Mouse (Mus musculus): ENCODE results near the gene Gm11020. TPM values are rescaled to one million over a fixed set of nuclear protein-coding genes. Genes with fewer than 3 reads are reported as not detected.

The Gm11020 gene
- total and polyA plus RNA-seq, 3 experiments = not detected

GRCm38 (mm10) chr8:104340233-104341105 lies 19.1 kb downstream of the Gm11020 start (continued):
- no peak; the same call in 1 of the 2 replicates for TF ChIP-seq KAT2A (conservative IDR thresholded peaks at IDR 0.05; ENCODE audit: low read depth, low read length)
- TF ChIP-seq MYC (IDR thresholded peaks at IDR 0.05; ENCODE audit: low read depth, low read length) = peak; percentile 40; the same call in 1 of the 2 replicates
- TF ChIP-seq E2F4 (IDR thresholded peaks at IDR 0.05; ENCODE audit: borderline replicate concordance, low read depth, low read length) = no peak
- peak; percentile 28 for TF ChIP-seq SMC3 (IDR thresholded peaks at IDR 0.05; ENCODE audit: low read depth, low read length)
- peak; percentile 43 for TF ChIP-seq ELF1 (IDR thresholded peaks at IDR 0.05; ENCODE audit: low read depth, low read length)
- TF ChIP-seq BHLHE40 (IDR thresholded peaks at IDR 0.05; ENCODE audit: borderline replicate concordance, low read depth, low read length) = no peak
- no peak for TF ChIP-seq MAZ (IDR thresholded peaks at IDR 0.05; ENCODE audit: low read depth, low read length)
- no peak for TF ChIP-seq TBP (IDR thresholded peaks at IDR 0.05; ENCODE audit: low read depth, low read length)
- TF ChIP-seq EP300 (IDR thresholded peaks at IDR 0.05; ENCODE audit: low read depth in 1 of 2, low read length in 2 of 2) = no peak; a peak in 1 of 4 replicates
- TF ChIP-seq POLR2A (IDR thresholded peaks at IDR 0.05; ENCODE audit: control insufficient read depth in 1 of 2, insufficient read depth in 1 of 2, low read depth in 1 of 2, low read length in 2 of 2, poor library complexity in 1 of 2) = peak; percentile 60 to 69; a peak in 2 of 4 replicates
- TF ChIP-seq MYB (IDR thresholded peaks at IDR 0.05; ENCODE audit: low read depth, low read length) = no peak
- TF ChIP-seq MAFK (IDR thresholded peaks at IDR 0.05; ENCODE audit: borderline replicate concordance, low read depth, low read length) = no peak
- no peak; the same call in 1 of the 2 replicates for TF ChIP-seq CHD1 (IDR thresholded peaks at IDR 0.05; ENCODE audit: low read depth, low read length)
- TF ChIP-seq NRF1 (IDR thresholded peaks at IDR 0.05; ENCODE audit: insufficient read depth, low read depth, low read length, poor library complexity, severe bottlenecking) = 0 out of 2 replicates have a peak, but pooled peaks have one; percentile 0
- TF ChIP-seq USF1 (IDR thresholded peaks at IDR 0.05; ENCODE audit: low read depth, low read length) = no peak
- TF ChIP-seq POLR2AphosphoS2 (IDR thresholded peaks at IDR 0.05; ENCODE audit: low read length) = no peak; the same call in 1 of the 2 replicates

GRCm38 (mm10) chr8:104341106-104341561 lies 19.8 kb downstream of the Gm11020 start:
- TF ChIP-seq USF1 (IDR thresholded peaks at IDR 0.05; ENCODE audit: low read depth, low read length) (peak; percentile 88), MAX (IDR thresholded peaks at IDR 0.05; ENCODE audit: low read length) (peak; percentile 74), ETS1 (IDR thresholded peaks at IDR 0.05; ENCODE audit: low read depth, low read length) (no peak), POLR2A (IDR thresholded peaks at IDR 0.05; ENCODE audit: control insufficient read depth in 1 of 2, insufficient read depth in 1 of 2, low read depth in 1 of 2, low read length in 2 of 2, poor library complexity in 1 of 2) (peak in 1 of 2 experiments; percentile 40; a peak in 1 of 4 replicates), USF2 (IDR thresholded peaks at IDR 0.05; ENCODE audit: borderline replicate concordance in 1 of 2, insufficient read depth in 1 of 2, low read depth in 1 of 2, low read length in 2 of 2) (0 out of 4 replicates have a peak, but pooled peaks of 1 of the 2 experiments have one; percentile 28), ELF1 (IDR thresholded peaks at IDR 0.05; ENCODE audit: low read depth, low read length) (no peak), NRF1 (IDR thresholded peaks at IDR 0.05; ENCODE audit: insufficient read depth, low read depth, low read length, poor library complexity, severe bottlenecking) (0 out of 2 replicates have a peak, but pooled peaks have one; percentile 0), MAZ (IDR thresholded peaks at IDR 0.05; ENCODE audit: low read depth, low read length) (peak; percentile 48; the same call in 1 of the 2 replicates), BHLHE40 (IDR thresholded peaks at IDR 0.05; ENCODE audit: borderline replicate concordance, low read depth, low read length) (peak; percentile 94), MYC (IDR thresholded peaks at IDR 0.05; ENCODE audit: low read depth, low read length) (0 out of 2 replicates have a peak, but pooled peaks have one; percentile 5), MXI1 (IDR thresholded peaks at IDR 0.05; ENCODE audit: low read depth, low read length) (peak; percentile 39), EP300 (IDR thresholded peaks at IDR 0.05; ENCODE audit: low read depth in 1 of 2, low read length in 2 of 2) (0 out of 4 replicates have a peak, but pooled peaks of 1 of the 2 experiments have one; percentile 21), TAL1 (IDR thresholded peaks at IDR 0.05; ENCODE audit: low read length) (no peak)
- DNase-seq (ENCODE audit: low read depth, low spot score) = peak; percentile 86
- peak overlapping the region; percentile 59 to 90 for H3K4me3 ChIP-seq (ENCODE audit: control insufficient read depth in 1 of 2, insufficient read depth in 1 of 2, low read depth in 2 of 2, low read length in 2 of 2)

More at GRCm38 (mm10) chr8:104341106-104341561, 19.8 kb downstream of the Gm11020 start:
- peaks cover 10% of the 10 kb centered on the region for H3K79me2 ChIP-seq (ENCODE audit: control insufficient read depth, insufficient read depth, low read length, poor library complexity)
- H3K27me3 ChIP-seq (ENCODE audit: control insufficient read depth in 1 of 2, insufficient read depth in 2 of 2, low read length in 2 of 2) = no peaks in the 10 kb centered on the region
- peak overlapping the region; percentile 62 for H3K27ac ChIP-seq (ENCODE audit: control insufficient read depth, low read depth, low read length)
- H3K9me3 ChIP-seq (replicated peaks; ENCODE audit: insufficient read depth, low read length) = no peaks in the 10 kb centered on the region
- peak overlapping the region; percentile 76 for H3K9ac ChIP-seq (ENCODE audit: control insufficient read depth, low read depth, low read length, poor library complexity, severe bottlenecking)
- H3K4me1 ChIP-seq (ENCODE audit: control insufficient read depth in 1 of 2, insufficient read depth in 2 of 2, low read length in 2 of 2) = peaks cover 0 to 7% of the 10 kb centered on the region in 2 experiments; a peak in 2 of 4 replicates
- H3K36me3 ChIP-seq (ENCODE audit: control insufficient read depth in 1 of 2, insufficient read depth in 2 of 2, low read length in 2 of 2) = peaks cover 0 to 9% of the 10 kb centered on the region in 2 experiments; a peak in 2 of 4 replicates
